Mouse (Mus musculus) hindbrain, embryonic 11.5 days (tissue): Measurements from ENCODE around the gene Dync2h1. TPM values are rescaled to one million over a fixed set of nuclear protein-coding genes. Genes with fewer than 3 reads are reported as not detected.
A peak's percentile ranks its signal among the peaks of the same experiment; 100 is the strongest.
"Not testable (repeated sequence)": the region's sequence is repeated elsewhere in the genome, so short reads cannot be mapped to it uniquely, and the experiment has no call there.

ENCODE experiments used
- ATAC-seq: fragments of 200-750 bp; cut with Nextera tagmentation; 2 replicates; pipeline ENCODE4 v1.8.0; 2017; ENCODE audit warnings: mild to moderate bottlenecking, moderate TSS enrichment, moderate library complexity; ENCODE audit not compliant: low FRiP score
- DNase-seq: peaks from one replicate; pipeline ENCODE4 v3.0.0-alpha.2; 2015; ENCODE audit warnings: low spot score
- H3K27ac ChIP-seq: fragments of 300-500 bp; sonication (generic); 2 replicates; pipeline ENCODE4 v1.5.1; 2014; ENCODE audit warnings: mild to moderate bottlenecking, low read depth, low read length
- H3K27me3 ChIP-seq: fragments of 300-500 bp; sonication (generic); 2 replicates; pipeline ENCODE4 v1.6.1; 2014; ENCODE audit warnings: mild to moderate bottlenecking, low read length, moderate library complexity, mixed read lengths; ENCODE audit not compliant: control insufficient read depth, insufficient read depth
- H3K36me3 ChIP-seq: fragments of 300-500 bp; sonication (generic); 2 replicates; pipeline ENCODE4 v1.6.1; 2014; ENCODE audit warnings: mild to moderate bottlenecking, low read length, moderate library complexity, mixed read lengths; ENCODE audit not compliant: control insufficient read depth, insufficient read depth
- H3K4me1 ChIP-seq: fragments of 300-500 bp; sonication (generic); replicated peaks from 2 replicates; pipeline ENCODE4 v1.6.1; 2014; ENCODE audit warnings: low read length, mixed read lengths; ENCODE audit not compliant: control insufficient read depth, insufficient read depth
- H3K4me2 ChIP-seq: fragments of 300-500 bp; sonication (generic); replicated peaks from 2 replicates; pipeline ENCODE4 v1.6.1; 2014; ENCODE audit warnings: mild to moderate bottlenecking, low read depth, low read length
- H3K4me3 ChIP-seq: fragments of 300-500 bp; sonication (generic); 2 replicates; pipeline ENCODE4 v1.5.1; 2014; ENCODE audit warnings: low read depth, low read length
- H3K9ac ChIP-seq: fragments of 300-500 bp; sonication (generic); 2 replicates; pipeline ENCODE4 v1.6.1; 2014; ENCODE audit warnings: low read depth, low read length
- H3K9me3 ChIP-seq: fragments of 300-500 bp; sonication (generic); 2 replicates; pipeline ENCODE4 v1.6.1; 2016; ENCODE audit warnings: low read length; ENCODE audit not compliant: control insufficient read depth
- WGBS: fragments of 180-500 bp; shearing (Covaris S2); extraction: QIAGEN DNeasy Blood & Tissue Kit; methylation state at CpG from one replicate; pipeline ENCODE4 v1.1.7; 2014; 5-methylcytosine and 5-hydroxymethylcytosine counted together
- polyA plus RNA-seq: library from polyadenylated mRNA; unstranded; fragments of >200 nt; fragmentation: Nextera tagmentation; extraction: Ambion mirVana; gene quantifications from 2 replicates; pipeline ENCODE4 v1.2.1, GENCODE M21; 2014

Dync2h1 gene
- 28.6 and 29.2 TPM in 2 replicates for polyA plus RNA-seq

GRCm38 (mm10) chr9:7184172-7184896, at the start of gene Dync2h1, which contains the start of gene Dcun1d5:
TSS of gene Dync2h1 (minus strand) at chr9:7184446.
TSS of gene Dcun1d5 (plus strand) at chr9:7184520.
- peak within 1 kb of the TSS; percentile 80 for H3K4me2 ChIP-seq
- peak within 1 kb of the TSS; percentile 91 for H3K27ac ChIP-seq
- H3K9me3 ChIP-seq: no peaks in the 10 kb centered on the region
- H3K4me3 ChIP-seq: peak within 1 kb of the TSS; percentile 96
- ATAC-seq: peak; percentile 100
- H3K9ac ChIP-seq: peak within 1 kb of the TSS; percentile 92
- H3K27me3 ChIP-seq: no peaks in the 10 kb centered on the region
- WGBS: 2% methylated on average over 60 of the region's 62 CpGs
- H3K36me3 ChIP-seq: no peaks in the 10 kb centered on the region
- peak; percentile 93 for DNase-seq
- no peaks in the 10 kb centered on the region for H3K4me1 ChIP-seq

- no peak for ATAC-seq
- H3K27me3 ChIP-seq: no peaks in the 10 kb centered on the region
- no peak overlapping the region for H3K27ac ChIP-seq
- no peak overlapping the region for H3K9ac ChIP-seq
- no peak overlapping the region for H3K4me2 ChIP-seq
- H3K4me1 ChIP-seq: no peaks in the 10 kb centered on the region
- H3K36me3 ChIP-seq: no peaks in the 10 kb centered on the region
- H3K4me3 ChIP-seq: no peak overlapping the region
- no peak for DNase-seq
- H3K9me3 ChIP-seq: no peaks in the 10 kb centered on the region
- WGBS: 82% methylated on average over 7 of the region's 7 CpGs
Observed at GRCm38 (mm10) chr9:7221460-7221859, 37.2 kb upstream of the Dync2h1 start.

- Histone ChIP-seq H3K36me3 (no peaks in the 10 kb centered on the region), H3K27ac (no peak overlapping the region), H3K27me3 (no peaks in the 10 kb centered on the region), H3K4me1 (no peaks in the 10 kb centered on the region), H3K9me3 (no peaks in the 10 kb centered on the region), H3K4me3 (no peak overlapping the region), H3K9ac (no peak overlapping the region), H3K4me2 (no peak overlapping the region)
- ATAC-seq: no peak
- DNase-seq: no peak
- WGBS: 94% methylated on average over 5 of the region's 5 CpGs
Observed at GRCm38 (mm10) chr9:7221024-7221423, 36.8 kb upstream of the Dync2h1 start.

GRCm38 (mm10) chr9:7216240-7216639, 32.0 kb upstream of the Dync2h1 start:
- WGBS: 40% methylated on average over 2 of the region's 2 CpGs
- no peak overlapping the region for H3K4me3 ChIP-seq
- peak; percentile 21 for DNase-seq
- no peaks in the 10 kb centered on the region for H3K9me3 ChIP-seq
- no peaks in the 10 kb centered on the region for H3K4me1 ChIP-seq
- ATAC-seq: no peak
- H3K36me3 ChIP-seq: no peaks in the 10 kb centered on the region
- H3K27me3 ChIP-seq: no peaks in the 10 kb centered on the region
- no peak overlapping the region for H3K9ac ChIP-seq
- no peak overlapping the region for H3K4me2 ChIP-seq
- no peak overlapping the region for H3K27ac ChIP-seq

- 94% methylated on average over 3 of the region's 3 CpGs for WGBS
- ATAC-seq, H3K4me1 ChIP-seq, H3K36me3 ChIP-seq, H3K27me3 ChIP-seq, H3K9ac ChIP-seq, H3K9me3 ChIP-seq, H3K4me2 ChIP-seq, H3K27ac ChIP-seq, DNase-seq, H3K4me3 ChIP-seq: not testable (repeated sequence)
Observed at GRCm38 (mm10) chr9:7190694-7191093, 6.4 kb upstream of the Dync2h1 start.

- DNase-seq (peak; percentile 60), ATAC-seq (peak; percentile 82)
- no peaks in the 10 kb centered on the region for H3K27me3 ChIP-seq
- H3K36me3 ChIP-seq: no peaks in the 10 kb centered on the region
- peak overlapping the region; percentile 80 for H3K4me2 ChIP-seq
- 0% methylated on average over 26 of the region's 31 CpGs for WGBS
- H3K4me3 ChIP-seq: peak overlapping the region; percentile 96
- peak overlapping the region; percentile 92 for H3K9ac ChIP-seq
- H3K4me1 ChIP-seq: no peaks in the 10 kb centered on the region
- no peaks in the 10 kb centered on the region for H3K9me3 ChIP-seq
- peak overlapping the region; percentile 91 for H3K27ac ChIP-seq
Observed at GRCm38 (mm10) chr9:7184897-7185291, 648 bp upstream of the Dync2h1 start.

- H3K27me3 ChIP-seq: no peaks in the 10 kb centered on the region
- 0 out of 2 replicates have a peak, but pooled peaks cover 2% of the 10 kb centered on the region for H3K4me1 ChIP-seq
- no peaks in the 10 kb centered on the region for H3K36me3 ChIP-seq
- H3K9me3 ChIP-seq: no peaks in the 10 kb centered on the region
- peak overlapping the region; percentile 81 for H3K4me2 ChIP-seq
- peak overlapping the region; percentile 69 for H3K9ac ChIP-seq
- DNase-seq (peak; percentile 93), ATAC-seq (peak; percentile 100)
- H3K27ac ChIP-seq: no peak overlapping the region
- WGBS: 11% methylated on average over 41 of the region's 41 CpGs
- H3K4me3 ChIP-seq: peak overlapping the region; percentile 51
Observed at GRCm38 (mm10) chr9:7176618-7177610, 7.3 kb downstream of the Dync2h1 start.

GRCm38 (mm10) chr9:7173756-7174155, 10.5 kb downstream of the Dync2h1 start:
- H3K9me3 ChIP-seq: no peaks in the 10 kb centered on the region
- WGBS: 93% methylated on average over 1 of the region's 1 CpGs
- no peaks in the 10 kb centered on the region for H3K27me3 ChIP-seq
- no peak overlapping the region for H3K4me3 ChIP-seq
- DNase-seq (no peak), ATAC-seq (no peak)
- no peaks in the 10 kb centered on the region for H3K36me3 ChIP-seq
- 0 out of 2 replicates have a peak, but pooled peaks cover 2% of the 10 kb centered on the region for H3K4me1 ChIP-seq
- H3K9ac ChIP-seq: no peak overlapping the region
- no peak overlapping the region for H3K4me2 ChIP-seq
- no peak overlapping the region for H3K27ac ChIP-seq
